Mouse (Mus musculus): ENCODE results near the gene Ccdc81. TPM values are rescaled to one million over a fixed set of nuclear protein-coding genes. Genes with fewer than 3 reads are reported as not detected.

The Ccdc81 gene
- total RNA-seq, 2 experiments from 2014 or later: 0.25 to 0.28 TPM

GRCm38 (mm10) chr7:89867221-89867620, 36.2 kb downstream of the Ccdc81 start:
- no peak for DNase-seq (ENCODE audit: low spot score in 2 of 2)

- DNase-seq (ENCODE audit: low spot score in 2 of 2): no peak
Measured at GRCm38 (mm10) chr7:89864769-89865168, 38.7 kb downstream of the Ccdc81 start.

GRCm38 (mm10) chr7:89856440-89857217, 46.8 kb downstream of the Ccdc81 start:
- no peak for DNase-seq (ENCODE audit: low spot score in 2 of 2)

GRCm38 (mm10) chr7:89855196-89855595, 48.2 kb downstream of the Ccdc81 start:
- DNase-seq (ENCODE audit: low spot score in 2 of 2): no peak

DNA sequence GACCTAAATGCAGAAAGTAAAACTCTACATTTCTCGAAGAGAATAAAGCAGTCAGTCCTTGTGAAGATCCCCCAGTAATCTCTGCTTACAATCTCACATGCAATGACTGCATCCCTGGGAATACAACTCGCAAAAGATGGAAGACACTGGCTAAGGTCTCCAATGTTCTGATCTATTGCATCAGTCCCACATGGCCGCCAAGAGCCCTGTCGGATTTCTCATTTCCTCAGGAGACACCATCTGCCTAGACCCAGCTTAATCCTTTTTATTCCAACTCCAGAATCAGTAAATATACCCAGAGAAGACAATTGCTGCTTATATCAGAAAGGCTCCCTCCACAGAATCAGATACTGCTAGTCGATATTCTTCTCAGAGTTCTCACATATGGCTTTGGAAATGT, 50.3 kb downstream of the Ccdc81 start:
- DNase-seq (ENCODE audit: low spot score in 2 of 2): no peak

- DNase-seq (ENCODE audit: low spot score in 2 of 2): no peak
Measured at GRCm38 (mm10) chr7:89852158-89853095, 51.0 kb downstream of the Ccdc81 start.

- DNase-seq (ENCODE audit: low spot score in 2 of 2): no peak
Measured at GRCm38 (mm10) chr7:89850510-89850909, 52.9 kb downstream of the Ccdc81 start.

DNA sequence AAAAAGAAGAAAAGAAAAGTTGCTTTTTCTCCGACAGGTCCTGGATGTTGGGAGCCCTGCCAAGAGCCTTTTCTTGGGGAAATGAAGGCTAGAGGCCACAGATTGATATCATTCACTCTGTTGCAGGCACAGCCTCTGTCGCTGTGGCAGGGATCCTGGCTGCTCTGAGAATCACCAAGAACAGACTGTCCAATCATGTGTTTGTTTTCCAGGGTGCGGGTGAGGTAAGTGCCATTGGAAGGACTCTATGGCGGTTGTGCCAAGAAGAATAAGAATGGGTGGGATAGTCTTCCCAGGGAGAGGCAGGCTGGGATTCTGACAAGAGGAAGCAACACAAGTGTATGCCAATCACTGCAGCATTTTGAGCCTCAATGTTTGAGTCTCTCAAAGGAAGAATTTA, 57.8 kb downstream of the Ccdc81 start:
- no peak for DNase-seq (ENCODE audit: low spot score in 2 of 2)

DNA sequence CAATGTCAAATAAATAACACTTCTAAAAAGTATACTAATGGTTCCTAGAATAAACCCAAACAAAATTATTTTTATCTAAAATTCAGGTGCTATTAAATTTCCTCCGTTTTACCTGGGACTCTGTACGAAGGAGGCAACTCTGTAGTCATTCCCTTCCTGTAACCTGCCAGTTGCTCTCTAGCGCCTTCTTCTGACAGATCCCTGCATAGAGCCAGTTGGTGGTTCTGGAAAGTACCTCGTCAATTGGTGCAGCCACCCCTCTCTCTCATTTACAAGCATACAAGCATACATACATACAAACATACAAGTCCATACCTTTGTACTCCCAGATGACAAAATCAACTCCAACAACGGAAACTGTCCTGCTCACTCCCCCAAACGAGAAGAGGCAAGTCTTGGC, 59.9 kb downstream of the Ccdc81 start:
- DNase-seq (ENCODE audit: low spot score in 2 of 2): no peak

DNA sequence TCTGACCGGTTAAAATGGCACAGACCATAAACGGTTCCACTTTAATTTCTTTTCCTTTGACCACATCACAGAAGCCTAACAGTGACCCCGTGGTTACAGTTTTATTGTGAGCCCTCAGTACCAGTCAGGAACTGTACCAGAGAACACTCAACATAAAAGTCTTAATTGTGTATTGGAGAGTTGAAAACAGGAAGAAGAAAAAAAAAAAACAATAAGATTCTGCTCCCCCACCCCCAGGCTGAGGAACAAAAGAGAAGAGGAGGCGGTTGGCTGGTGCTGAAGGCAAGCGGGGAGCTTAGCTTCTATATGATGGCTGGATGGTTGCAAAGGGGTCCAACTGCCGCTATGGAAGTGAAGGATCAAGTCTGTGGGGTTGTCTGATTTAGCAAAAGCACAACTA, 60.3 kb downstream of the Ccdc81 start:
- no peak for DNase-seq (ENCODE audit: low spot score in 2 of 2)

- DNase-seq (ENCODE audit: low spot score in 2 of 2): no peak
Measured at GRCm38 (mm10) chr7:89842404-89842715, 61.1 kb downstream of the Ccdc81 start.

GRCm38 (mm10) chr7:89841670-89842403, 61.6 kb downstream of the Ccdc81 start:
- peak; percentile 41 to 65 for DNase-seq (ENCODE audit: low spot score in 2 of 2)

- no peak for DNase-seq (ENCODE audit: low spot score in 2 of 2)
Measured at GRCm38 (mm10) chr7:89839721-89840120, 63.7 kb downstream of the Ccdc81 start.

DNA sequence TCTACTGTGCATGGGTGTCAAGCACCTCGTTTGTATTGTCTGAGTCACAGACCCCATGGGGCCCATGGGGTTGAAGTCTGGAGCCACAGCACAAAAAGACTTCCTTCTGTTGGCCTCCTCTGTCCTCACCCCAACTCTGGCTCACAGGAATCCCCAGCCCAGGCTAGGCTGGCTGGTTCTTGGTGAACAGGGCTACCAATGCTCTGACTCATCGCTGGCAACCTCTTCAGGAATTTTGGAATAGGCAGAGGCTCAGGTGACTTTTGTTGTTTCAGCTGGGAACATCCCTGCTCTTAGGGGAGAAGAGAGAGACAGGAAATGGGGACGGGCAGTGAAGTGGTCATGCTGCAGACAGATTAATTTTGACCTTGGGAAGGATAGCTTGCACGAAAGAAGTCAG, 65.6 kb downstream of the Ccdc81 start:
- no peak for DNase-seq (ENCODE audit: low spot score in 2 of 2)

GRCm38 (mm10) chr7:89836676-89837075, 66.8 kb downstream of the Ccdc81 start:
- no peak for DNase-seq (ENCODE audit: low spot score in 2 of 2)

DNA sequence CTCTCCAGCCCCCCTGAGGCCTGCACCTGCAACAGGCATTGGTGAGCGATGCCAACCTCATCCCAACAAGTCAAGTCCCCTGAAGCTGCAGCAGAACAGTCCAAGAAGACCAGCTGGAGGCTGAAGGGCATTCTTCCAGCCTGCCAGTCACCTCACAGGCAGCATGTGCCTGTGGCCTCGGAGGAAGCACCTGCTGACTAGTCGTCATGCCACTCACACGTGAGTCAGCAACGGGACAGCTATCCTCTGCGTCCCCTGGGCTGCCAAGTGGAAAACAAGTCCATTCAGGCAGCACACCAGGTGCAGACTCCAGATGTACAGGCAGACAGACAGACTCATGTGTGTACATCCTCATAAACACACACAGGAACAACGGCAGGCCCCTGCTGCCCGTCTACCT, 67.9 kb downstream of the Ccdc81 start:
- DNase-seq (ENCODE audit: low spot score in 2 of 2): no peak

DNA sequence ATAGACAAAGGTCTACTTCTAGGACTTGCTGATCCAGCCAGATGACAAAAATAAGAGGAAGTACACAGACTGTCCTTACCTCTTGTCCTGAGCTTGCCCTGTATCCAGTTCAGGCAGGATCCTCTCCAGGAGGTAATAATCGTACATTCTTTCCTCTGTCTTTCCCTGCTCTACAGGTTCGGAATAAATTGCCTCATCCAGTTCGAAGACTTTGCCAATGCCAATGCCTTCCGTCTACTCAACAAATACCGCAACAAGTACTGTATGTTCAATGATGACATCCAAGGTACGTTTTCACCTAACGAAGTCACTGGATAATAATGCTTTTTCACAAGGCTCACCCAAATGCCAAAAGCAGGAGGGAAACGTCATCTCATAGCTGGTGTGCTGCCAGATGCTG, 69.9 kb downstream of the Ccdc81 start:
- DNase-seq (ENCODE audit: low spot score in 2 of 2): no peak

DNA sequence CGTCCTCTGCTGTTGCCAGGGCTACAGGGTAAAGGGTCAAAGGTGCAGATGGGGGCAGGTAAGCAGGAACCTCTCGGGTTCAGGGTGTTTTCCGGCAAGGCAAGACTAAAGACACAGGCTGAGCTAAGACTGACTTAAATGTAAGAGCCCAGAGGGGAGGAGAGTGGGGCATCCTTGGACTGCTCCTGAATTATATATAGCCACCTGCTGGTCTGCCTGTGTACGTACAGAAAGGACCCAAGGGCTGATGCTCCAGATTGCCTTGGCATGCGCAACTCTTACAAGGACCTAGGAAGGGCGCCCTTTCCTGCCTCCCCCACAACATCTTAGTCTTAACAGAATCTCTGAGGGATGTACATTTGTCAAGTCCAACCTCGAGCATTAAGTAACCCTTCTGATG, 74.2 kb downstream of the Ccdc81 start:
- DNase-seq (ENCODE audit: low spot score in 2 of 2): no peak

DNA sequence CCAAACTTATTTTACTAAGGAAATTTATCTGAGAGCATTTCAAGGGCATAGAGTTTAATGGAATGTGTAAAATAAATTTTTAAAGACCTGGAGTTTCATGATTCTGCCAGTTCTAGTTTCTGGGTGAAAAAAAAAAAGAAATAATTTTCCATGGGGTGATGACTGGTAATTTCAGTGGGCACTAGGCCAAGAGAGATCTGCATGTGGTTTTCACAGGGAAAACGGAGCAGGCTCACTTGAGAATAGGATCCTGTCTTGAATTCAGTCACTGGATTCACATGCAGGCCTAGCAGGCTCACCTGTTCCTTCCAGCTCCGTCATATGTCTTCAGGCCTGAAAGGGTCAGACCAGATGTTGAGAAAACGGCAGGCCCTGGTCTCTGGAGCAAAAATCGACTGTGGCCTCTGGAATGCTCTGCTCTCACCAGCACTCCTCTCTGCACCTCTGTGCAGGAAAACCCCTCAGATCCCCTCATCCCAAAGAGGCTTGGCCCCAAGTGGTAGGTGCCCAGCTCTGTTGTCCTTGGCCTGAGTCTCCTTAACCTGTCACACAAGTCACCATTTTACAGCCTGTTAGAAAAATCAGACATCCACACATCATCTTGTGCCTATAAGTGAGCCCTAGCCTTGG, 74.9 kb downstream of the Ccdc81 start:
- DNase-seq (ENCODE audit: low spot score in 2 of 2): no peak

Data from adrenal gland, postnatal 4 days (tissue).